17 mouse cellular contexts compared by ENCODE assay signal in the genomic region with DNA sequence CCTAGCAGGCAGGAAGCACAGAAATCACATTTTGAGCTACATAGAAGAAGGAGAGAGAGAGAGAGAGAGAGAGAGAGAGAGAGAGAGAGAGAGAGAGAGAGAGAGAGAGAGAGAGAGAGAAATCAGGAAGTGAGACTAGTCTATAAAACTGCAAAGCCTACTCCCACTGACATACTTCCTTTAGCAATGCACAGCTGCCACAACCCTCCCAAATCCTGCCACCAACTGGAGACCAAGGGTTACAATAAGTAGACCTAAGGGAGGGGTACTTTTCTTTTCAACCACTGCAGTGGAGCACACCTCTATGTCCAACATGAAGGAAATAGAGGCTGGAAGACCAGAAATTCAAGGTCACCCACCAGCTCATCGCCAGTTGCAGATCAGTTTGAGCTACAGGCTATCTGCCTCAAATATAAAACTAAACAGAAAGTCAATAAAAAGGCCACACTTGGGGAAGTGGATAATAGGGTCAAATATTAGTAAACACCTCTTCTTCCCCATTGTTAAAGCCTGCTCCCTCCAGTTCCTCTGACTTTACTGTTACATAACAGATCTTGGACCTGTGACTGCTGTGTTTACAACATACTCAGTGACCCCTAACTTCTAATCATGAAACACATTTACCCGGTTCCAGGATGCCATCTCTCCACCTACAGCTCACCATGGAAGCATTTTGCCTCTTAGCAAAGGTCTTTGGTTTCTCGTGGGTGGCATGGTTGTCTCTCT. TPM values are rescaled to one million over a fixed set of nuclear protein-coding genes. Genes with fewer than 3 reads are reported as not detected.
DNase-seq lines count a peak whose midpoint lies in the region; ATAC-seq and TF ChIP-seq lines count a peak whose summit lies in the region.
"Had no signal": no experiment of that assay in that cellular context is flagged by ENCODE, and none has a peak within 500 bp of the region (broad histone marks: within the 10 kb centered on the region; RNA-seq: fewer than 3 reads in every experiment).

No protein-coding gene starts in this region.

- H3K27me3 ChIP-seq in liver, postnatal 0 days (ENCODE audit: insufficient read depth, low read length) = no peaks in the 10 kb centered on the region
- no peaks in the 10 kb centered on the region for H3K27me3 ChIP-seq in liver, embryonic 11.5 days (replicated peaks; ENCODE audit: control insufficient read depth, insufficient read depth, low read length)
- H3K27me3 ChIP-seq: heart, embryonic 15.5 days; limb, embryonic 13.5 days; stomach, embryonic 15.5 days had no signal

- peak; percentile 68 for ATAC-seq in liver, postnatal 0 days
- ATAC-seq in liver, embryonic 11.5 days (replicated peaks; ENCODE audit: low FRiP score) = no peak
- ATAC-seq in megakaryocyte, adult 5-6 weeks (ENCODE audit: poor library complexity, severe bottlenecking) = peak; percentile 91
- no peak for ATAC-seq in cerebellum, adult (ENCODE audit: insufficient number of reproducible peaks, low FRiP score, low TSS enrichment)
- ATAC-seq: CD4-positive, CD25-positive, alpha-beta regulatory T cell, adult 4 months; forebrain, postnatal 0 days; hindbrain, postnatal 0 days; midbrain, embryonic 16.5 days had no signal

- peaks cover 3% of the 10 kb centered on the region; the same call in 1 of the 2 replicates for H3K4me1 ChIP-seq in liver, postnatal 0 days (ENCODE audit: insufficient read depth)
- H3K4me1 ChIP-seq in liver, embryonic 11.5 days (replicated peaks; ENCODE audit: control insufficient read depth, insufficient read depth, low read length) = no peaks in the 10 kb centered on the region
- H3K4me1 ChIP-seq in bone marrow, adult 2 months (ENCODE audit: control insufficient read depth, insufficient read depth, low read length) = peaks cover 9% of the 10 kb centered on the region
- H3K4me1 ChIP-seq: heart, embryonic 15.5 days; limb, embryonic 13.5 days; stomach, embryonic 15.5 days had no signal

- no peak overlapping the region for H3K4me2 ChIP-seq in liver, postnatal 0 days (ENCODE audit: low read depth, low read length)
- no peak overlapping the region for H3K4me2 ChIP-seq in liver, embryonic 11.5 days
- H3K4me2 ChIP-seq: heart, embryonic 15.5 days; limb, embryonic 13.5 days; stomach, embryonic 15.5 days had no signal

- no peak overlapping the region for H3K9ac ChIP-seq in liver, postnatal 0 days (replicated peaks)
- no peak overlapping the region for H3K9ac ChIP-seq in liver, embryonic 11.5 days (ENCODE audit: low read depth, low read length)
- H3K9ac ChIP-seq: forebrain, postnatal 0 days; heart, embryonic 15.5 days; limb, embryonic 13.5 days; stomach, embryonic 15.5 days had no signal

- H3K4me3 ChIP-seq in liver, postnatal 0 days (ENCODE audit: low read depth, low read length) = no peak overlapping the region
- no peak overlapping the region for H3K4me3 ChIP-seq in liver, embryonic 11.5 days (ENCODE audit: low read depth, low read length)
- H3K4me3 ChIP-seq in bone marrow, adult 2 months (replicated peaks; ENCODE audit: control insufficient read depth, low read depth, low read length) = no peak overlapping the region
- H3K4me3 ChIP-seq: heart, embryonic 15.5 days; limb, embryonic 13.5 days; stomach, embryonic 15.5 days had no signal

- peak overlapping the region; percentile 34; the same call in 1 of the 2 replicates for H3K27ac ChIP-seq in liver, postnatal 0 days (ENCODE audit: low read depth)
- no peak overlapping the region for H3K27ac ChIP-seq in liver, embryonic 11.5 days (ENCODE audit: low read depth, low read length)
- peak overlapping the region; percentile 53; the same call in 1 of the 2 replicates for H3K27ac ChIP-seq in bone marrow, adult 2 months (ENCODE audit: control insufficient read depth, insufficient read depth, low read depth, low read length, poor library complexity)
- H3K27ac ChIP-seq: heart, embryonic 15.5 days; hindbrain, postnatal 0 days; limb, embryonic 13.5 days; stomach, embryonic 15.5 days had no signal

- no peaks in the 10 kb centered on the region for H3K9me3 ChIP-seq in liver, postnatal 0 days (ENCODE audit: low read length)
- no peaks in the 10 kb centered on the region for H3K9me3 ChIP-seq in liver, embryonic 11.5 days (ENCODE audit: control insufficient read depth, low read length)
- H3K9me3 ChIP-seq: heart, embryonic 15.5 days; limb, embryonic 13.5 days; stomach, embryonic 15.5 days had no signal

- no peaks in the 10 kb centered on the region for H3K36me3 ChIP-seq in liver, postnatal 0 days (replicated peaks; ENCODE audit: insufficient read depth, low read length)
- no peaks in the 10 kb centered on the region for H3K36me3 ChIP-seq in liver, embryonic 11.5 days (ENCODE audit: control insufficient read depth, insufficient read depth, low read length)
- H3K36me3 ChIP-seq: heart, embryonic 15.5 days; limb, embryonic 13.5 days; stomach, embryonic 15.5 days had no signal

- DNase-seq in liver, postnatal 0 days = no peak
- no peak for DNase-seq in liver, embryonic 11.5 days (ENCODE audit: low spot score)
- peak; percentile 11 for DNase-seq in thymus, postnatal 25 days
- DNase-seq in heart, adult 8-10 months (ENCODE audit: low spot score) = no peak
- DNase-seq: cerebellum, adult 11 months; forebrain, postnatal 0 days; gastrocnemius, postnatal 25 days; kidney, postnatal 10 days had no signal

- no peak for TF ChIP-seq EP300 in liver, postnatal 0 days (IDR thresholded peaks at IDR 0.05; ENCODE audit: low read depth)

- 60% methylated on average over 3 of the region's 3 CpGs for WGBS in liver, postnatal 0 days (ENCODE audit: insufficient replicate concordance)
- WGBS in liver, embryonic 11.5 days = 76% methylated on average over 3 of the region's 3 CpGs
- 43% methylated on average over 3 of the region's 3 CpGs for WGBS in bone marrow, adult 2 months

- peak; percentile 44 for TF ChIP-seq CTCF in liver, postnatal 0 days (IDR thresholded peaks at IDR 0.05; ENCODE audit: low read depth)
- 0 out of 2 replicates have a peak, but pooled peaks have one; percentile 5 for TF ChIP-seq CTCF in bone marrow, adult 2 months (IDR thresholded peaks at IDR 0.05; ENCODE audit: control insufficient read depth, insufficient read depth, low read length)

- TF ChIP-seq POLR2A in bone marrow, adult 2 months (IDR thresholded peaks at IDR 0.05; ENCODE audit: borderline replicate concordance, control insufficient read depth, low read depth, low read length) = no peak

RNA-seq across cellular contexts. Expression of a gene that starts 20.8 kb away (rescaled TPM):
- 13.6 and 14.5 TPM in 2 replicates for polyA plus RNA-seq in liver, postnatal 0 days (2015; fragmentation: Nextera tagmentation; extraction: Ambion mirVana)
- 9.0 and 9.8 TPM in 2 replicates for polyA plus RNA-seq in liver, embryonic 11.5 days (2014; fragmentation: Nextera tagmentation; extraction: Ambion mirVana)
- polyA plus RNA-seq in bone marrow, adult 2 months (2011; ENCODE audit: insufficient read depth, insufficient read length, low replicate concordance, missing spikeins) = 7.9 and 13.4 TPM in 2 replicates
- total RNA-seq in megakaryocyte, adult 5-6 weeks (2015) = 5.9 and 8.7 TPM in 2 replicates
- total RNA-seq in megakaryocyte, adult 5-6 weeks (2017) = 10.3 and 11.3 TPM in 2 replicates
- total RNA-seq in heart, adult 8-10 months (2022) = 10 to 100 TPM in 3 of 4 experiments, 1 to 10 TPM in 1; 9.3 to 15.8 (median 11.2) TPM

Comparison
In these comparisons a context has a peak if more than half of its experiments do, and no peak if none do; other contexts are left out.
1. ATAC-seq: peak in liver, postnatal 0 days (single experiment) and megakaryocyte, adult 5-6 weeks (single experiment); none in liver, embryonic 11.5 days (single experiment) and cerebellum, adult (single experiment).